Mouse (Mus musculus): ENCODE measurements around the gene Il16.
A peak's percentile ranks its signal among the peaks of the same experiment; 100 is the strongest.

Il16 gene

GRCm38 (mm10) chr7:83604180-83604944 lies 141.2 kb downstream of the Il16 start:
- no peak for DNase-seq

DNA sequence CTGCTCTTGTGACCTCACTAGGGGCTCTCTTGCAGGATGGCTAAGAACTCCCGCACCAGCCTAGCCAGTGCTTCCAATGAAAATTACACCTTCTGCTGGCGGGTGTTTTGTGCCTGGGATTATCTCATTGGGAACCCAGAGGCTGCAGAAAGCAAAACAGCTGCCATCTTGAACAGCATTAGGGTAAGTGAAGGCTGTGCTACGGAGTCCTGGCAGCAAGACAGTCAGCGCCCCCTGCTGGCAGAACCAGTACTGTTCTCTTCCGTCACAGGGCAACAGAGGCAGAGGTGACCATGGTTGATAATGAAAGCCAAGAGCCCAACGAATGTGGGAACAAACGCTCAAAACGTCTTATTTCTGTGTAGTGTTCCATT lies 145.6 kb downstream of the Il16 start:
- peak; percentile 27 to 81 for DNase-seq

- DNase-seq = no peak
Observed at GRCm38 (mm10) chr7:83598997-83599912, 146.3 kb downstream of the Il16 start.

DNA sequence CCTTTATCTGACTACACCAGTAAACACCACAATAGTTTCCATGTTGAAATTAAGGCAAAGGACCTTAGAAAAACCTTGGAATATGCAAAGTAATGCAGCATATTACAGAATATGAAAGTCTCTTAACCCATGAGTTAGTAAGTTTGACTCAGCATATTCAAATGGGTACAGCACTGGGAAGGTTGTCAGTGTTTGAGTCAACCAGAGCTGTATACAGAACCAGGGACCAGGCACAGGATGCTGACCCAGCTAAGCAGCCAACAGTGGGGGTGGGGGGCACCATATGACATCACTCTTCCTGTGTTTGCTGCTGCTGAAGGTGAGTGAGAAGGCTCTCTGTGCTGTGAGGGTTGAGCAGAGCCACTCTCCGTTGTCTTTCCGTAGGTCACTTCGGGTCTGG lies 148.5 kb downstream of the Il16 start:
- no peak for DNase-seq

GRCm38 (mm10) chr7:83594056-83594455 lies 151.5 kb downstream of the Il16 start:
- DNase-seq = peak; percentile 36 to 45

Measured in kidney, postnatal 36 days (tissue).